Mouse (Mus musculus) cerebellum, adult 2 months (tissue): Measurements from ENCODE around the gene Hoxa9. TPM values are rescaled to one million over a fixed set of nuclear protein-coding genes. Genes with fewer than 3 reads are reported as not detected.

Experiments used
- DNase-seq, 2 experiments: peaks; one replicate each; pipeline ENCODE4 v3.0.0; 2021
- H3K27ac ChIP-seq: fragments of 200-500 bp; 2 replicates; pipeline ENCODE4 v1.5.1; 2012; ENCODE audit warnings: low read length, control low read depth, inconsistent platforms; ENCODE audit not compliant: insufficient read depth
- H3K27me3 ChIP-seq: fragments of 200-500 bp; 2 replicates; pipeline ENCODE4 v1.6.1; 2012; ENCODE audit warnings: inconsistent platforms, mild to moderate bottlenecking, low read length, moderate library complexity; ENCODE audit not compliant: control insufficient read depth, insufficient read depth
- H3K4me1 ChIP-seq: fragments of 200-500 bp; 2 replicates; pipeline ENCODE4 v1.6.1; 2011; ENCODE audit warnings: low read length; ENCODE audit not compliant: control insufficient read depth, insufficient read depth
- H3K4me3 ChIP-seq: fragments of 200-500 bp; replicated peaks from 2 replicates; pipeline ENCODE3; 2011; ENCODE audit warnings: mild to moderate bottlenecking, low read depth, low read length, control low read depth; ENCODE audit not compliant: insufficient read depth
- CTCF ChIP-seq: fragments of 200-500 bp; IDR thresholded peaks from 2 replicates; pipeline ENCODE4 v1.5.1; 2011; ENCODE audit warnings: low read depth, mild to moderate bottlenecking, control low read depth, low read length, moderate library complexity, borderline replicate concordance; ENCODE audit not compliant: insufficient read depth
- POLR2A ChIP-seq: fragments of 200-500 bp; IDR thresholded peaks from 2 replicates; pipeline ENCODE4 v1.6.1; 2011; ENCODE audit warnings: low read length, control low read depth, borderline replicate concordance; ENCODE audit not compliant: insufficient read depth
- WGBS: fragments of 180-500 bp; shearing (Covaris S2); methylation state at CpG from one replicate; pipeline ENCODE4 v1.1.7; 2018; 5-methylcytosine and 5-hydroxymethylcytosine counted together
- polyA plus RNA-seq: library from polyadenylated mRNA; depleted of rRNA; stranded (reverse); fragments of >200 nt; gene quantifications from 2 replicates; pipeline ENCODE4 v1.2.3, GENCODE M21; 2012

Hoxa9 gene
- polyA plus RNA-seq, 1 experiment, result not detected

GRCm38 (mm10) chr6:52217459-52217768, 13.5 kb downstream of the Hoxa9 start:
- H3K4me1 ChIP-seq, result no peaks in the 10 kb centered on the region
- no peak overlapping the region for H3K4me3 ChIP-seq
- H3K27me3 ChIP-seq, result peaks cover 15% of the 10 kb centered on the region; the same call in 1 of the 2 replicates
- H3K27ac ChIP-seq, result no peak overlapping the region
- no peak for DNase-seq
- TF ChIP-seq POLR2A (no peak), CTCF (no peak)
- 2% methylated on average over 25 of the region's 25 CpGs for WGBS

GRCm38 (mm10) chr6:52216691-52217458, 14.0 kb downstream of the Hoxa9 start:
- Histone ChIP-seq H3K4me1 (no peaks in the 10 kb centered on the region), H3K4me3 (no peak overlapping the region), H3K27me3 (peaks cover 16% of the 10 kb centered on the region; the same call in 1 of the 2 replicates), H3K27ac (no peak overlapping the region)
- DNase-seq, result no peak
- no peak for TF ChIP-seq CTCF
- TF ChIP-seq POLR2A, result no peak
- 4% methylated on average over 56 of the region's 60 CpGs for WGBS

- WGBS, result 3% methylated on average over 30 of the region's 30 CpGs
- TF ChIP-seq POLR2A, result no peak
- TF ChIP-seq CTCF, result no peak
- Histone ChIP-seq H3K4me3 (no peak overlapping the region), H3K27ac (no peak overlapping the region), H3K27me3 (peaks cover 16% of the 10 kb centered on the region; the same call in 1 of the 2 replicates), H3K4me1 (no peaks in the 10 kb centered on the region)
- DNase-seq, result no peak
These were observed 14.9 kb downstream of the Hoxa9 start for GRCm38 (mm10) chr6:52215771-52216535.

- no peak overlapping the region for H3K4me3 ChIP-seq
- no peaks in the 10 kb centered on the region for H3K4me1 ChIP-seq
- WGBS, result 14% methylated on average over 3 of the region's 3 CpGs
- no peak for TF ChIP-seq CTCF
- TF ChIP-seq POLR2A, result no peak
- no peak overlapping the region for H3K27ac ChIP-seq
- peaks cover 16% of the 10 kb centered on the region; the same call in 1 of the 2 replicates for H3K27me3 ChIP-seq
- no peak for DNase-seq
These were observed 15.8 kb downstream of the Hoxa9 start for GRCm38 (mm10) chr6:52215070-52215469.

DNA sequence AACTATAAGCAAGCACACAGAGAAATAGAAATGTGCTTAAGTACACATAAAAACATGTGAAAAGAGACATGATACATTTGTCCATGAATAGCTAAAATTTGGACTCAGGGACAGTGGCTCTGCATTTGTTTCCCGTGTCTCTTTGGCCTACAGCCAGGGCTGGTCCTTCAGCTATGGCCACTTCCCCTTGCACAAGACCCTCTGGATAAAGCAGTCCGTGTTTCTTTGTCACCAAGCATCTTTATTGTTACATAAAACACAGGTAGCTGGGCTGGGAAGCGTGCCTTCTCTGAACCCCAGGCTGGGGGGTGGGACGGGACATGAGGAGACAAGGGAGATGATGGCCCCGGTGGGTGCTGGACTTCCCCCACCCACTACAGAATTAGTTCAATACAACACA, 16.6 kb downstream of the Hoxa9 start:
- H3K4me1 ChIP-seq, result no peaks in the 10 kb centered on the region
- H3K27me3 ChIP-seq, result peaks cover 16% of the 10 kb centered on the region; the same call in 1 of the 2 replicates
- H3K4me3 ChIP-seq, result no peak overlapping the region
- no peak overlapping the region for H3K27ac ChIP-seq
- TF ChIP-seq POLR2A, result no peak
- no peak for TF ChIP-seq CTCF
- no peak for DNase-seq
- 15% methylated on average over 5 of the region's 5 CpGs for WGBS

DNA sequence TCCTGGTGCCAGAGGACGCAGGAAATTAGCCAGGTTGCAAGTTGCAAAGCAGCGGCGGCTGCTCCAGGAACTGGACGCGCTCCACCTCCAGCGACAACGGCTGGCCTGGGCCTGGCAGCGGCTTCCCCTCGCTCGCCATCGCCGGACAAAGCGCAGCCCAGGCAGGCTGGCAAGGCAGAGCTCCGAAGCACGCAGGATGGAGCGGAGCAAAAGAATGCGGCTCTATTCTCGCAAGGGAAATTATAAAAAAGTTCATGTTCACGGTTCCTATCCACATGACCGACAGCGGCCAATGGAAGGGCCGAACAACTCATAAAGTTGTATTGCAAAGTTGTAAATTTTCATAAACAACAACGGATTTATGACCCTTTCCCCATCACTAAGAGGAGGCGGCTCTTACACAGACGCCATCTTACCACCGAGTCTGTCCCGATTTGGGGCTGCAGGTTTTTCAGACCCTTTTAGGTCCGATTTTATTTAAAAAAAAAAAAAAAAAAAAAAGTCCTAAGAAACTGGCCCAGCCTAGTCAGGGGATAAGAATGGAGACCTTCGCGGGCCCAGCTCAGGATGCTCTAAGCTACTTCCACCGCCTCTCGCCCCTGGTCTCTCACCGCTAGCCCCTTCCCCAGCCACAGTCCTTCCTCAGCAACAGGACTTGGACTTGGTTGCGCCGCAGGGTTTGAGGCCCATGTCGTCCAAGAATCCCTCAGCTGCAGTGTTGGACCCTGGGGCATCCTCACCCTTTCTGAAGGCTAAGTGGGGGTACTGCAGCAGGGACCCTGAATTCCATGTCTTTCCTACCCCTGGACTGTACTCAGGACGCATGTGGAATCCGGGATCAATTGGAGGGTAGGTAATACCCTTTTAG, 17.5 kb downstream of the Hoxa9 start, which contains the start of the genes Hoxa3 and Gm28308:
Gene Hoxa3 (minus strand): TSS at position 218 of the 868 bp plus-strand sequence.
Gene Gm28308 (minus strand): TSS at position 221 of the 868 bp plus-strand sequence.
- 3% methylated on average over 38 of the region's 38 CpGs for WGBS
- Histone ChIP-seq H3K4me1 (no peaks in the 10 kb centered on the region), H3K27me3 (peaks cover 14% of the 10 kb centered on the region; the same call in 1 of the 2 replicates), H3K4me3 (no peak within 1 kb of the TSS), H3K27ac (no peak within 1 kb of the TSS)
- no peak for TF ChIP-seq POLR2A
- no peak for TF ChIP-seq CTCF
- no peak for DNase-seq

- WGBS, result 3% methylated on average over 22 of the region's 22 CpGs
- no peak overlapping the region for H3K4me3 ChIP-seq
- H3K27me3 ChIP-seq, result peaks cover 14% of the 10 kb centered on the region; the same call in 1 of the 2 replicates
- no peak for DNase-seq
- TF ChIP-seq POLR2A (no peak), CTCF (no peak)
- H3K27ac ChIP-seq, result no peak overlapping the region
- H3K4me1 ChIP-seq, result no peaks in the 10 kb centered on the region
These were observed 18.3 kb downstream of the Hoxa9 start for GRCm38 (mm10) chr6:52212556-52213118.
